Mouse (Mus musculus) neural tube, embryonic 13.5 days (tissue): ENCODE results near the gene Podxl2. TPM values are rescaled to one million over a fixed set of nuclear protein-coding genes. Genes with fewer than 3 reads are reported as not detected.
A peak's percentile ranks its signal among the peaks of the same experiment; 100 is the strongest.

Experiments used
- ATAC-seq: fragments of 200-750 bp; cut with Nextera tagmentation; 2 replicates; pipeline ENCODE4 v1.8.0; 2017; ENCODE audit warnings: low read depth, mild to moderate bottlenecking, moderate TSS enrichment, moderate library complexity
- H3K27ac ChIP-seq: fragments of 300-500 bp; sonication (generic); replicated peaks from 2 replicates; pipeline ENCODE4 v1.5.1; 2015; ENCODE audit warnings: moderate library complexity, mild to moderate bottlenecking, inconsistent platforms
- H3K27me3 ChIP-seq: fragments of 300-500 bp; sonication (generic); 2 replicates; pipeline ENCODE4 v1.6.1; 2015; ENCODE audit warnings: mild to moderate bottlenecking, inconsistent platforms
- H3K36me3 ChIP-seq: fragments of 300-500 bp; sonication (generic); 2 replicates; pipeline ENCODE4 v1.6.1; 2015; ENCODE audit warnings: mild to moderate bottlenecking, inconsistent platforms
- H3K4me1 ChIP-seq: fragments of 300-500 bp; sonication (generic); replicated peaks from 2 replicates; pipeline ENCODE4 v1.6.1; 2015; ENCODE audit warnings: inconsistent platforms
- H3K4me2 ChIP-seq: fragments of 300-500 bp; sonication (generic); 2 replicates; pipeline ENCODE4 v1.6.1; 2015; ENCODE audit warnings: inconsistent platforms, mild to moderate bottlenecking, moderate library complexity
- H3K4me3 ChIP-seq: fragments of 300-500 bp; sonication (generic); 2 replicates; pipeline ENCODE4 v1.5.1; 2015; ENCODE audit warnings: mild to moderate bottlenecking, inconsistent platforms
- H3K9ac ChIP-seq: fragments of 300-500 bp; sonication (generic); 2 replicates; pipeline ENCODE4 v1.6.1; 2015; ENCODE audit warnings: moderate library complexity, mild to moderate bottlenecking, inconsistent platforms
- H3K9me3 ChIP-seq: fragments of 300-500 bp; sonication (generic); 2 replicates; pipeline ENCODE4 v1.6.1; 2016; ENCODE audit warnings: inconsistent platforms
- WGBS: fragments of 180-500 bp; shearing (Covaris S2); methylation state at CpG from one replicate; pipeline ENCODE4 v1.1.7; 2015; 5-methylcytosine and 5-hydroxymethylcytosine counted together
- polyA plus RNA-seq: library from polyadenylated mRNA; unstranded; fragments of >200 nt; fragmentation: Nextera tagmentation; extraction: Ambion mirVana; gene quantifications from 2 replicates; pipeline ENCODE4 v1.2.1, GENCODE M21; 2015

Gene Podxl2
- polyA plus RNA-seq, 1 experiment from 2014 or later = 548 TPM

DNA sequence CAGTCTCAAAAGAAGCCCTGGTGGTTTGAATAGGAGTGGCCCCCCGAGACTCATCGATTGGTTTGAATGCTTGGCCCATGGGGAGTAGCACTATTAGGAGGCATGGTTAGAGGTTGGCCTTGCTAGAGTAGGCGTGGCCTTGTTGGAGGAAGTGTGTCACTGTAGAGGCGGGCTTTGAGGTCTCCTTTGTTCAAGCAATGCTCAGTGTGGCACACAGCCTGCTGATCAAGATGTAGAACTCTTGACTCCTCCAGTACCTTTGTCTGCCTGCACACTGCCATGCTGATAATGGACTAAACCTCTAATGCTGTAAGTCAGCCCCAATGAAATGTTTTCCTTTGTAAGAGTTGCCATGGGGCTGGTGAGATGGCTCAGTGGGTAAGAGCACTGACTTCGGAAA lies 42.2 kb downstream of the Podxl2 start:
- H3K4me2 ChIP-seq = no peak overlapping the region
- H3K36me3 ChIP-seq = peaks cover 23% of the 10 kb centered on the region
- H3K4me1 ChIP-seq = peaks cover 18% of the 10 kb centered on the region; the same call in 1 of the 2 replicates
- 0 out of 2 replicates have a peak overlapping the region, but pooled peaks have one; percentile 23 for H3K27ac ChIP-seq
- no peaks in the 10 kb centered on the region for H3K27me3 ChIP-seq
- no peaks in the 10 kb centered on the region for H3K9me3 ChIP-seq
- ATAC-seq = 0 out of 2 replicates have a peak, but pooled peaks have one; percentile 24
- H3K9ac ChIP-seq = no peak overlapping the region
- 75% methylated on average over 5 of the region's 5 CpGs for WGBS
- no peak overlapping the region for H3K4me3 ChIP-seq

DNA sequence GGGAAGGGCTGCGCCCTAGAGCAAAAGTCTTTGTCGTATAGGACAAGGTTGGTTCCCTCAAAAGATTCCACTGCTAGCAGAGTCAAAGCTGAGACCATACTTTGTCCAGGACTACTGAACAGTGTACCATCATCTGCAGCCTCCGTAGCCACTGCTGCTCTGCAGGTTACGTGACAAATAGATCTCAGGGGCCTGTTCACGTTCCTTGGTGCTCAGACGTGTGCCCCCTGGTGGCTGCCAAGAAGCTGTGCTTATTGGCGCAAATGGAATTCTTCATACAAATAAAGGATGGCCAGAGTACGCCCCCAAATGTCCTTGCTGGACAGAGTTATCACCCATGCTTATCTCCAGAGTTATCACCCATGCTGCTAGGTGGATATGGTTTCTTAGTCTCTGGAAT lies 43.4 kb downstream of the Podxl2 start:
- H3K4me2 ChIP-seq = no peak overlapping the region
- H3K4me3 ChIP-seq = no peak overlapping the region
- H3K27me3 ChIP-seq = no peaks in the 10 kb centered on the region
- 25% methylated on average over 8 of the region's 8 CpGs for WGBS
- ATAC-seq = peak; percentile 41; the same call in 1 of the 2 replicates
- peaks cover 30% of the 10 kb centered on the region for H3K4me1 ChIP-seq
- H3K36me3 ChIP-seq = peaks cover 11% of the 10 kb centered on the region
- no peak overlapping the region for H3K27ac ChIP-seq
- no peaks in the 10 kb centered on the region for H3K9me3 ChIP-seq
- no peak overlapping the region for H3K9ac ChIP-seq

DNA sequence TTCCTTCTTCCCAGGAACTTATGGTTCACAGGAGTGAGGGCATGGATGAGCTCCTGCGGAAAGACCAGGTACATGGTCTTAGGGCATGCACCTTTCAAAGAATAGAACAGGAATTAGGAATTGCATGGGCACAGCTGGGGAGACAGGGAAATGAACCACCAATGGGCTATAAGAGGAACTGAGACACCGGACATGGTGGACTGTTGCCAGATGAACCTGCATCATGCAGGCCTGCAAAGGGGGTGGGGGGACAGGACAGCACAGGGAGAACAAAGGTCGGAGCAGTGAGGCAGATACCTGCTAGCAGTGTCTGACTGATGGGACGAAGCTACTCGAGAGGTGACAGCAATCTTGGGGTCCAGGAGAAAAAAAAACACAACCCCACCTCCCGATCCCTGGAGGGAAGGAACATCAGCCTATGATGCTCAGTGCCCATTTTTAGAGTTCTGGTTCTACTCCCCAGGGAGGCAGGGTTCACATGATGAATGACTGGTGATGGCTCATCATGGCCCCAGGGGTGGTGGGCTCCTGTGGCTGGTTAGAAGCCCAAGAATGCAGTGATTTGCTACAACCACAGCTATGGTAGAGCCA lies 44.6 kb downstream of the Podxl2 start:
- Histone ChIP-seq H3K4me3 (no peak overlapping the region), H3K9me3 (no peaks in the 10 kb centered on the region), H3K4me2 (no peak overlapping the region), H3K27ac (no peak overlapping the region), H3K36me3 (no peaks in the 10 kb centered on the region), H3K9ac (no peak overlapping the region), H3K4me1 (peaks cover 35% of the 10 kb centered on the region), H3K27me3 (no peaks in the 10 kb centered on the region)
- 88% methylated on average over 6 of the region's 6 CpGs for WGBS
- ATAC-seq = no peak

DNA sequence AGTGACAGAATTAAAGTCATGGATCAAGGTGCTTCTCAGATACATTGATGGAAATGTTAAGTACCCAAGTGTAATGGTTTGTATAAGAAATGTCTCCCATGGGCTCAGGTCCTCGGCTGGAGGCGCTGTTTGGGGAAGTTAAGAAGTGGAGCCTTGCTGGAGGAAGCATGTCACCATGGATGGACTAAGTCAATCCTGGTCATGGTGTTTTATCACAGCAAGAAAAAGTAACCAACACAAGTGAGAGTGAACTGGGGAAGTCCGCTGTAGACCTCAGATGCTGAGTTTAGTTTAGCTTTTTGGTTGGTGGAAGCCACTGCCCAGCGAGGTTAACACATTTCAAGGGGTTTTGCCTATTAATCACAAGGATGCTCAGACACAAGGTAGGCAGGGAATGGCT lies 45.3 kb downstream of the Podxl2 start:
- no peak overlapping the region for H3K4me3 ChIP-seq
- 90% methylated on average over 4 of the region's 4 CpGs for WGBS
- no peak overlapping the region for H3K4me2 ChIP-seq
- H3K27ac ChIP-seq = no peak overlapping the region
- H3K4me1 ChIP-seq = peaks cover 35% of the 10 kb centered on the region
- H3K27me3 ChIP-seq = no peaks in the 10 kb centered on the region
- H3K36me3 ChIP-seq = no peaks in the 10 kb centered on the region
- no peak overlapping the region for H3K9ac ChIP-seq
- H3K9me3 ChIP-seq = no peaks in the 10 kb centered on the region
- ATAC-seq = no peak

DNA sequence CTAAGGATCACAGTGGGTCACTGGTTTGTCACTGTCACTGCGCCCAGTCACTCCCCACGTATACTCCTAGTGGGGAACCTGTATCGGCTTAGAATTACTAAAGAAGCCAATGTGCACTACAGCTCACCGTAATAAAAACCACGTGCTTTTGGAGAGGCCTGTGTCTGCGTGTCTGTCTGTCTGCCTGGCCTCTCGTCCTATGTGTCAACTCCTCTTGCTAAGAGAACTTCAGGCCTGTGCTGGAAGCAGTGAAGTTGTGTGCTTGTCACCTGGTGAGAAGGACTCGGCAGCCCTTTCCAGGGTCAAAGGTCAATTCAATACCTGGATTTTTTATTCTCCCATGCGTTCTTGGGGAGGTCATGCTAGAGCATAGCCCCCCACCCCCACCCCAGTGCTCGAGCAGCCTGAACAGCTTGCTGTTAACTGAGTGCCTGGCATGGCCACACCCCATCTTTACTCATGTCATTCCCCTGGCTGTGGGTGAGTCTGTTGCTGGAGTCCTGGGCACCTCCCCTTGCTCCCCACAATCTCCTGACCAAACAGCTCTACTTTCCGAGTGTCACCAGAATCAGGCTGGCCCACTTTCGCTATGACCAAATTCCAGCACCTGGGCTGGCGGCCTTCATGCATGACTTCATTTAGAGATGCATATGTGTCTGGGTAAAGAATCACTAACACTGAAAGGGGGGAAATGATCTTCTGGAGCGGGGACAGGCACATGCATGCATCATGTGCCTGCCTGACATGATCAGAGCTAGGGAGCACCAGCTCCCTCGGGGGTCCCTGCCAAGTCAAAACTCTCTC lies 46.4 kb downstream of the Podxl2 start:
- ATAC-seq = no peak

DNA sequence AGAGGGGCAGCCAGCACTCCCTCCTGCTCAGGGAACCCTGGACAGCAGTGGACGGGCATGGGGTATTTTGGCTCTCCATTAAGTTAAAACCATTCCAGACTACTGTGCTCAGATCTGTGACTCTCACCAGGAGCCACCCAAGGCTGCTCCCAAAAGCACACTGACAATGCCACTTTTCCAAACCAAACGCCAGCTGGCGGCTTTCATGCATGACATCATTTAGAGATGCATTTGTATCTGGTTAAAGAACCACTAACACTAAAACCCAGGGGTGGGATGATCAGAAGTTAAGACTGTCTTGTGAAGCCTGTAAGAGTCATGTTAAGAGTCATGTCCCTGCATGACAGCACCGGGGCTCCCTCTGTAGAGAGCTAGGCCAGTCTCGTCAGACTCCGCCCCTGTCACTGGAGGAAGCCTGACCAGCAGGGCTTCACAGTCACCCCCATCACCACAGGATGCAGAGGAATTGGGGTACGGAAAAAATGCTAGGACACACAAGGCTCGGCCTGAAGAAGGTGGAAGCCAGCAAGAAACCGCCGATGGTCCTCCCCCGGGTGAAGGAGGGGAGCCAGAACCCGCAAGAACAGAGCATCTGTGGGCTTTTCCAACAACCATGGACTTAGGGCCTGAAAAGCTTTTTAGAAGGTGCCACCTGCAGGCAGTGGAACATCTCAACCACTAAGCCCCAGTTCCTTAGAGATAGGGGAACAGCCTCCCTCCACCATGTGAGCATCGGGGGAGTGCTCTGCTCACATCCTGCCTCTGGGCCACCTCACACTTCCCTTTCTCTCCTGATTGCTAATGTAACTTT lies 47.2 kb downstream of the Podxl2 start:
- H3K27ac ChIP-seq = peak overlapping the region; percentile 75
- no peak for ATAC-seq
- no peaks in the 10 kb centered on the region for H3K36me3 ChIP-seq
- H3K4me2 ChIP-seq = no peak overlapping the region
- 0 out of 2 replicates have a peak overlapping the region, but pooled peaks have one; percentile 12 for H3K9ac ChIP-seq
- no peaks in the 10 kb centered on the region for H3K27me3 ChIP-seq
- H3K4me3 ChIP-seq = no peak overlapping the region
- H3K4me1 ChIP-seq = peaks cover 33% of the 10 kb centered on the region
- no peaks in the 10 kb centered on the region for H3K9me3 ChIP-seq
- WGBS = 60% methylated on average over 13 of the region's 13 CpGs

More for the DNA sequence above, 46.4 kb downstream of the Podxl2 start:
- Histone ChIP-seq H3K9me3 (no peaks in the 10 kb centered on the region), H3K27ac (no peak overlapping the region), H3K36me3 (no peaks in the 10 kb centered on the region), H3K27me3 (no peaks in the 10 kb centered on the region), H3K4me2 (no peak overlapping the region), H3K4me1 (peaks cover 35% of the 10 kb centered on the region), H3K9ac (no peak overlapping the region), H3K4me3 (no peak overlapping the region)
- 78% methylated on average over 15 of the region's 15 CpGs for whole genome bisulfite sequencing

DNA sequence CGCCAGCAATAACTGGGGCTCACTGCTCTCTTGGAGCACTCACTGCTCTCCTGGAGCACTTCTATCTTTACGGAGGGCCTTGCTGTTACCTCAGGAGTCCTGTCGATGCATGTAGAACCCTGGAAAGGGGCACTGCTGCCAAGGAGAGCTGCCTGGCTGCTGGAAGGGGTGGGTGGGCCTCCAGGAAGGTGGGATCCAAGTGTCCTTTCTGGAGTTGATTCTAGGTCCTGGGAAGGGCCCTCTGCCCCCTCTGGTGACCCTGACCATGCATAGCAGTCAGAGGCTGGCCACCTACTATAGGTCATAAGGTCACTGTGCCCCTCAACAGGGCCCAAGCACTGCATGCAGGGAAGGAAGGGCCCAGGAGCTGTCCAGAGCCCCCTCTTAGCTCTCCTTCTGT lies 47.9 kb downstream of the Podxl2 start:
- Histone ChIP-seq H3K9me3 (no peaks in the 10 kb centered on the region), H3K9ac (no peak overlapping the region), H3K4me3 (no peak overlapping the region), H3K27ac (peak overlapping the region; percentile 75), H3K36me3 (no peaks in the 10 kb centered on the region), H3K27me3 (no peaks in the 10 kb centered on the region), H3K4me2 (no peak overlapping the region), H3K4me1 (peaks cover 31% of the 10 kb centered on the region)
- WGBS = 62% methylated on average over 3 of the region's 3 CpGs
- ATAC-seq = no peak

DNA sequence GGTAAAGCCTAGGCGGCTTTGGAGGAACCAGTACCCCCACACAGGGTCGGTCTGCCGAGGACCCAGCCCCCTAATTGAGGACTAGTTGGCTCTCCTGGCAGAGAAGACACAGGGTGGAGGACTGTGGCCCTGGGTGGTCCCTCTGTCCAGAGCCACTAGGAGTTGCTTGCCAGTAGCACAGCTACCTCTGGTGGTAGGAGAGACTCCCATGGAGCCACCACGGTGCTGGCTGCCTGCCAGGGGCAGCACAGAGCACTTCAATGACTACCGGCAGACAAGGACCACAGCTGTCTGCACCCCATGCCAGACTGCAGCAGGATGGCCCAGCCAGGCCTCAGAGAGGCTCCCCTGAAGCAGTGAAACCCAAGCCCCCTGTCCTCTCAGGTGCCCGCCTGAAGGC lies 48.3 kb downstream of the Podxl2 start:
- Histone ChIP-seq H3K27ac (peak overlapping the region; percentile 75), H3K4me2 (no peak overlapping the region), H3K4me1 (peaks cover 29% of the 10 kb centered on the region), H3K9ac (no peak overlapping the region), H3K4me3 (no peak overlapping the region), H3K36me3 (no peaks in the 10 kb centered on the region), H3K9me3 (no peaks in the 10 kb centered on the region), H3K27me3 (no peaks in the 10 kb centered on the region)
- ATAC-seq = peak; percentile 73
- 30% methylated on average over 6 of the region's 6 CpGs for WGBS

DNA sequence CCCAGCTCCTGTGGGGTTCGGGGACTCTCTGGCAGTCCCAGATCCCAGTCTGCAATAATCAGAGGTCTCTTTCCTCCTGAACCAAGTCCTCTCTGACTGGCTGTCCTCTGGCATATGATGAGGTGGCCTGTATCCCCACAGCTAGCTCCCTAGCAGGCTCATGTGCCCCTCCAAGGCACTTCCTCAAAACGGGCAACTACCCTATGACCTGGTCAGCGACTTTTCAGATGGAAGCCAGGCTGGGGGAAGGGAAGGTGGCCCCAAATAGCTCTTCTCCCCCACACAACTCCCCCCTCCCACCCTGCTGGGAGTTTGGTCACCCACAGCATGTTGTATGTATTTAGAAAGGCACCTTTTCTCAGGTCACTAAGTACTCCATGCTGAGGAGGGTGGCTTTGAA lies 48.8 kb downstream of the Podxl2 start:
- no peak overlapping the region for H3K4me3 ChIP-seq
- no peak overlapping the region for H3K4me2 ChIP-seq
- H3K36me3 ChIP-seq = no peaks in the 10 kb centered on the region
- H3K27me3 ChIP-seq = no peaks in the 10 kb centered on the region
- no peak overlapping the region for H3K9ac ChIP-seq
- H3K4me1 ChIP-seq = peaks cover 24% of the 10 kb centered on the region
- H3K27ac ChIP-seq = no peak overlapping the region
- WGBS = 57% methylated on average over 3 of the region's 3 CpGs
- no peaks in the 10 kb centered on the region for H3K9me3 ChIP-seq
- ATAC-seq = no peak

DNA sequence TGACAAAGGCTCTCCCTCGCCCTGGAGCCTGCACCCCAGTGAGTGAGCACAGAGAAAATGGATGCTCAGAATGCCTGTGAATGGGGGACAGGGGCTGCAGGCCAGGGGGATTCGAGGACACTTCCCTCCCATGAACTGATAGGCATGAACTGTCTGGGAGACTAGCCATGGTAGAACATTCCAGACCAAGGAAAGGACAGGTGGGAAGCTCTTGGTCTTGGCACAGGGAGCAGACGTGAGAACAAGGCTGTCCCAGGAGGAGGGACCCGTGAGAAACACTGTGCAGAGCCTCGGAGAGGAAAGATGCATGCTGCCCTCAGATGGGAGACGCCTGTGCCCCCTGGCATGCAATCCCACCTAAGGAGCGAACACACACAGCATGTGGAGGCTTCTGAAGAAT lies 50.7 kb downstream of the Podxl2 start:
- no peaks in the 10 kb centered on the region for H3K36me3 ChIP-seq
- ATAC-seq = no peak
- H3K27me3 ChIP-seq = no peaks in the 10 kb centered on the region
- H3K9me3 ChIP-seq = no peaks in the 10 kb centered on the region
- H3K9ac ChIP-seq = no peak overlapping the region
- H3K27ac ChIP-seq = no peak overlapping the region
- 62% methylated on average over 7 of the region's 7 CpGs for WGBS
- H3K4me1 ChIP-seq = peaks cover 22% of the 10 kb centered on the region
- no peak overlapping the region for H3K4me2 ChIP-seq
- H3K4me3 ChIP-seq = no peak overlapping the region

DNA sequence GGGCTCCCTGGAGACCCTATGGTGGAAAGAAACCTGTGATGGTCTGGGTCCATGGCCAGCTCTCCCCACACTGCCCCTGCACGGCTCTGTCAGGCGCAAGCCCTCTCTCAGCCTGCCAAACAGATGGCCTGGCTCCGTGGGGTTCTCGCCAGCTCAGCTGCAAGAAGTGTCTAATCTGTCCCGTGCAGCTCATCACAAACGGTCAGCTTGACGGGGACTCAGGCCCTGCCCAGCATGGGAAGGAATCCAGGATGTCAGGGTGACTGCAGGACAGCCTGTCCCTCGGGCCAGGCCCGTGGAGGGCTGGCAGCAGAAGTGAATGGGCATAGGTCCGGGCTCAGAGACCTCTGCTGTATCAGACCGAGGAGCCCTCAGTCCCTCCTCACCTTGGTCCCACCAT lies 52.9 kb downstream of the Podxl2 start:
- no peak for ATAC-seq
- no peak overlapping the region for H3K4me2 ChIP-seq

DNA sequence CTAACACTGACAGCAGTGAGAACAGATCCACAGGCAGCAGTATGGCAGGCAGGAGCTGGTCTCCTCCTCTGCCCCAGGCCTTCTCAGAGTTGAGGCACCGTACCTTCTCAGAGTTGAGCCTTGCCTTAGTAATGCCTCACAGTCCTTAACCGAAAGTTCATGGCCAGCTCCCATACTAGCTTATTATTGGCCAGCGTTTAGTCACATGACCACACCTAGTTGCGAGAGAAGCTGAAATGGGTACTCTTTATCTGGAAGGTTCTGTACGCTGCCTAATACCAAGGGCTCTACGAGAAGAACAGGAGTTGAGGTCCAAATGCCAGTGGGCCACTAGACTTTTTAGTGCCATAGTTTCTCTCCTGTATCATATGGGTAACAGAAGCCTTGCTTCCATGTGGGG lies 53.5 kb downstream of the Podxl2 start:
- 94% methylated on average over 6 of the region's 6 CpGs for WGBS
- Histone ChIP-seq H3K4me1 (peaks cover 3% of the 10 kb centered on the region), H3K36me3 (no peaks in the 10 kb centered on the region), H3K27ac (no peak overlapping the region), H3K27me3 (no peaks in the 10 kb centered on the region), H3K4me2 (no peak overlapping the region), H3K9me3 (no peaks in the 10 kb centered on the region), H3K9ac (no peak overlapping the region), H3K4me3 (no peak overlapping the region)
- ATAC-seq = no peak

More for the DNA sequence above, 52.9 kb downstream of the Podxl2 start:
- Histone ChIP-seq H3K27ac (no peak overlapping the region), H3K4me3 (no peak overlapping the region), H3K36me3 (no peaks in the 10 kb centered on the region), H3K9me3 (no peaks in the 10 kb centered on the region), H3K4me1 (peaks cover 9% of the 10 kb centered on the region), H3K27me3 (no peaks in the 10 kb centered on the region), H3K9ac (no peak overlapping the region)
- WGBS = 77% methylated on average over 11 of the region's 11 CpGs
